Mouse (Mus musculus) MEL (cell line): ENCODE data around the gene Slc26a11.

Experiments
- CTCF ChIP-seq, 3 experiments: IDR thresholded peaks in 2 of 3; conservative IDR thresholded peaks in 1 of 3; 2 replicates each; pipeline ENCODE4 v1.5.1; 2011 to 2012; ENCODE audit warnings: low read length in 3 of 3, low read depth in 2 of 3, mild to moderate bottlenecking in 2 of 3, improper control_type of control experiment in 1 of 3, inconsistent platforms in 1 of 3, mixed read lengths in 1 of 3, moderate library complexity in 1 of 3; ENCODE audit not compliant: control insufficient read depth in 1 of 3, insufficient read depth in 1 of 3, poor library complexity in 1 of 3, severe bottlenecking in 1 of 3
- MEF2A ChIP-seq: IDR thresholded peaks from 2 replicates; pipeline ENCODE4 v1.6.1; 2014; ENCODE audit warnings: low read depth, mild to moderate bottlenecking, inconsistent platforms, low read length, improper control_type of control experiment; ENCODE audit not compliant: poor library complexity, insufficient replicate concordance, severe bottlenecking; ENCODE audit errors: extremely low read depth
- NELFE ChIP-seq: IDR thresholded peaks from 2 replicates; pipeline ENCODE4 v1.6.1; 2011; ENCODE audit warnings: low read depth, low read length, improper control_type of control experiment
- POLR2AphosphoS2 ChIP-seq: IDR thresholded peaks from 2 replicates; pipeline ENCODE4 v1.6.1; 2011; ENCODE audit warnings: low read length, improper control_type of control experiment
- SIN3A ChIP-seq: IDR thresholded peaks from 2 replicates; pipeline ENCODE4 v1.6.1; 2012; ENCODE audit warnings: low read length, improper control_type of control experiment, inconsistent platforms
- TCF12 ChIP-seq: IDR thresholded peaks from 2 replicates; pipeline ENCODE4 v1.6.1; 2014; ENCODE audit warnings: low read depth, mild to moderate bottlenecking, inconsistent platforms, low read length, improper control_type of control experiment, moderate library complexity
- USF2 ChIP-seq, 2 experiments: IDR thresholded peaks; 2 replicates each; pipeline ENCODE4 v1.6.1; 2011 to 2012; ENCODE audit warnings: improper control_type of control experiment in 2 of 2, low read length in 2 of 2, borderline replicate concordance in 1 of 2, inconsistent platforms in 1 of 2, low read depth in 1 of 2, mild to moderate bottlenecking in 1 of 2; ENCODE audit not compliant: insufficient read depth in 1 of 2

DNA sequence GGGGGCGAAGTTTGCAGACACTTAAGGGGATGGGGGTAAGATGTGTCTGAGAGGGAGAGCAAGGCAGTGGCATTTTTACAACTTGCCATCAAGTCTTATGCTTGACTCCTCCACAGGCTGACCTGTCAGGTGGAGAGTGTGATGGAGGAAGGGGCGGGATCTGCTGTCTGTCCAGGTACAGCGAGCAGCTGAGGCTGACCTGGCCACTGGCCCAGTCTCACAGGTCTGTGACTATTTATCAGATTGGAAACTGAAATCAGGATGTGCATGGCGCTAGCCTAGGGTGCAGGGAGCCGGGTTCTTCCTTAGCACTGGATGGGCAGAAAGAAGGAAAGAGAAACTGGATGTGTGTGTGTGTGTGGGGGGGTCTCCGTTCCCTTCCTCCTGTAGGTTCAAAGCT lies 38.9 kb downstream of the Slc26a11 start:
- TF ChIP-seq CTCF (IDR thresholded peaks at IDR 0.05 in 2 of 3, conservative IDR thresholded peaks at IDR 0.05 in 1 of 3; ENCODE audit: control insufficient read depth in 1 of 3, insufficient read depth in 1 of 3, low read depth in 2 of 3, low read length in 3 of 3, poor library complexity in 1 of 3, severe bottlenecking in 1 of 3) (no peak), POLR2AphosphoS2 (no peak), MEF2A (no peak), TCF12 (no peak), USF2 (IDR thresholded peaks at IDR 0.05; ENCODE audit: borderline replicate concordance in 1 of 2, insufficient read depth in 1 of 2, low read depth in 1 of 2, low read length in 2 of 2) (no peak), SIN3A (no peak), NELFE (no peak)
